Mouse (Mus musculus) G1E (cell line): ENCODE measurements at regions not wholly inside any gene's neighbourhood (a gene's known extent, or its start where the extent isn't known, plus 50 kb on each side); places are given as distances from the start of the nearest gene placed in this dataset.

Experiments
- CTCF ChIP-seq: IDR thresholded peaks from 2 replicates; pipeline ENCODE4 v1.5.1; 2012; ENCODE audit warnings: low read depth, low read length, inconsistent platforms, mixed read lengths
- GATA1 ChIP-seq: IDR thresholded peaks from 2 replicates; pipeline ENCODE4 v1.6.1; 2012; ENCODE audit warnings: borderline replicate concordance, low read length, inconsistent platforms, mixed read lengths

GRCm38 (mm10) chr12:59579694-59580093 is 360.2 kb upstream of the Fbxo33 start:
- TF ChIP-seq CTCF: no peak
- TF ChIP-seq GATA1: no peak
